Mouse (Mus musculus): ENCODE data around the gene Dyrk4.

- no peak for TF ChIP-seq CTCF (IDR thresholded peaks at IDR 0.05; ENCODE audit: low read depth)
- no peak for TF ChIP-seq EP300 (optimal IDR thresholded peaks at IDR 0.05)
Measured at GRCm38 (mm10) chr6:126836628-126837027, 85.0 kb downstream of the Dyrk4 start.
